Mouse (Mus musculus) kidney, postnatal 25 days (tissue): ENCODE results near the gene Exoc7.
A peak's percentile ranks its signal among the peaks of the same experiment; 100 is the strongest.

Experiments
- DNase-seq, 2 experiments: peaks; one replicate each; pipeline ENCODE4 v3.0.0; 2021; ENCODE audit warnings: mixed read lengths in 2 of 2

Exoc7 gene

GRCm38 (mm10) chr11:116307019-116307725 is at the start of gene Exoc7:
Exoc7 (minus strand) TSS chr11:116307233.
- DNase-seq: no peak

DNA sequence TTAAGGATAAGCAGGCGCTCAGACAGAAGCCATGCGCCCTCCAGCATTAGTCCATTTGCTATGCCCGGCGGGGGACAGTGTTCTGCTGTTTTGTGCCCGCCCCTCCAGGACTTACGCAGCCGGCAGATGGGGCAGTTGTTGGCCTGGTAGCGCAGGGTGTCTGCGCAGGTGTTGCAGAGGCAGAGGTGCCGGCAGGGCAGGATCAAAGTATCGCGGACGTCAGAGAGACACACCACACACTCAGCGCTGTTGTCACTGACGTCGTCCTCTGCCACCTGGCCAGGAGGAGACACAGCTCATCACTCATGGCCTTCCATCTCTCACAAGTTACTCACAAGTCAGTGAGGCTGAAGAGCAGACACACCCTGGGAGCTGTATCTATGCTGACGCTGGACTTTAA is 47.5 kb upstream of the Exoc7 start:
- DNase-seq: no peak

DNA sequence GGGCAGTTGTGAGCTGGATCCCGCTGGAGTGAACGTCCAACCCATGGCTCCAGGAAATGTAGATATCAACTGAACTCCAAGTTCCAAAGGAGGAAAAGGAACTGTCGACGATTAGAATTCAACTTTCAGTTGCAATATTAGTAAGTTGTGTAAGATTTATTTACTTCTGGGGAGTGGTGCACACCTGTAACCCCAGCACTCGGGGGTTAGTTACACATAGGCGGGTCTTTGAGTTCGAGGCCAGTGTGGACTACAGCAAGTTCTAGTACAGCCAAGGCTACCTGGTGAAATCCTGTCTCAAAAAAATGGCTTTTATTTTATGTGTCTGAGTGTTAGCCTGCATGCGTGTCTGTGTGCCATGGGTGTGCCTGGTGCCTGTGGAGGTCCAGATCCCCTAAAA is 46.5 kb upstream of the Exoc7 start:
- no peak for DNase-seq

GRCm38 (mm10) chr11:116351294-116351693 is 44.3 kb upstream of the Exoc7 start:
- DNase-seq: no peak

GRCm38 (mm10) chr11:116347955-116348354 is 40.9 kb upstream of the Exoc7 start:
- no peak for DNase-seq

DNA sequence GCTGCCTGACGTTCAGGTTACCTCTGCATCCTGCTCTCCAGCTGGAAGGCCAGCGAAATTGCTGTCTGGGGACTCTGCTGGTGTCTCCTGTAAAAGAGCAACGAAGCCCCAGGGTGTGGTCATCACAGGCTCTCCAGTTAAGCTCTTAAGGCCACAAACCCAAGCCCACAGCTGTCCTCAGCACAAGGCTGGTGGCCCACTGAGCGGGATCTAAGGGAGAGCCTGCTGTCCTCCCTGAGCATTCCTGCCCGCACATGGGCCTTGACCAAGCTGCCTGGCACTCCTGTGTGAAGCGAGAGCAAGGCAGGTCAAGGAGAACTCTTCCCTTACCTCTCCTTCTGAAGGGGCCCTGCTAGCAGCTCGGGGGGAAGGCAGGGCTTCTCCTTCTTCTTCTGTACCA is 40.0 kb upstream of the Exoc7 start:
- DNase-seq: no peak

DNA sequence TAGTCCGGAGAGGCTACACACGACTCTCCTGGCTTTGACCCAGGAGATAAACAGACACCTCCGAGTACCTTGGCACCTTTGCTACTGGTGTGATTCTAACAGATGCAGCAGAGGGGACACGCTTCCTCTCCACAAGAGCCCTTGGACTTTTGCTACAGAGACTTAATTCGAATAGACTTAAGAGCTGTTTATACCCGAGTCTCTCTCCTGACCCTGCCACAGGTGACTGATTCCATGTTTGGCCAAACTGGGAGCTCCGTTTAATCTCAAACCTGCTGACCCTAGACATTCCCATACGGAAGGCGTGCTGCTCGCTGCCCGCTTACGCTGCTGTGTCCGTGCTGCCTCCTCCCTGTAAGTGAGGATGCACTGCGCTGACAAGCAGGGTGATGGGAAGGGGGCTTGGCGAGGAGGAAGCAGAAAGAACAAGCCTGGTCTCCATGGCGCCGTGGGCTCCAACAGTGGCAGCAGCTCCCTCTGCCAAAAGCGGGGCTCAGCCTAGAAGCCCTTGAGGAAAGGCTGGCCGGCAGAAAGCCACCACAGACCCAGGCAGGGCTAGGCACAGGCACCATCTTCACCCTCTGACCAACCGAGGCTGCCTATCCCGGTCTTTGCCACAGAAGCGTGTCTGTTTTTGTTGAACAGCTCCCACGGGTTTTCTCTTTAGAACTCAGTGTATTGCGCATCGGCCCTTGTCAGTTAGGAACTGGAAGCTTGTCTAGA is 35.2 kb upstream of the Exoc7 start:
- DNase-seq: peak; percentile 40 to 51

DNA sequence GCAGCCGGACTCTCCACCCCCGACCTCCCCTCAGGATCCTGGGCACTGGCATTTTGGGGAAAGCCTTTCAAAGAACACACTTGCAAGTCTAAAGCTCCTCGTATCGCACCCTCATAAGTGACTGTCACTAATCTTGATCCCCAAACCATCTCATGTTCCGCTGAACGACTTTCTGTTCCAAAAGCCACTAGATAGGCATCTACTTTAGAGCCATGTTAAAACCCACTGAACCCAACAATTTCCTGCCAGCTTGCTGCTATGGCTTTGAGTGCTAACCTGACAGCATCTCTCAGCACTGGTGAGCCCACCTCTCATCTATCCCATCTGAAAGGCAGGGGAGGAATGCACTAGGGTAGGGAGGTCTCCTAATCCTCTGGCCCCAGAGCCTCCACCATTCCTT is 30.5 kb upstream of the Exoc7 start:
- DNase-seq: no peak

DNA sequence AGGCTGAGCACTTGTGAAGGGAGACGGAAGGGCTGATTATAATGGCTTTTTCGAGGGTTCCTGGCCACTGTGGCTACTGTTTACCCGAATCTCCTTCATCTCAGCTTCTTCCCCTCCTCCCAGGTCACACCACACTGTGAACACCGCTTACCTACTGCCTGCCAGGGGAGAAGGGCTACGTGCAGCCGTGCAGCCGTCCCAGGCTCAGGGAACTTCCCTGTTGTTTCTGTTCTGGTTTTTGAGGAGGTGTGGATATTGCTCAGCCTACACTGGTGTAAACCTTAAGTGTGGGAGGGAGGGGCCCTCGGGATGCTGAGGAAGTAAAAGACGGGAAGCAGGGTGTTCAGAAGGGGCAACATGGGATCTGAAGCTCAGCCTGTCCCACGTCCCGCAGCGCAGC is 30.0 kb upstream of the Exoc7 start:
- DNase-seq: no peak

GRCm38 (mm10) chr11:116336393-116336792 is 29.4 kb upstream of the Exoc7 start:
- no peak for DNase-seq

- peak; percentile 97 for DNase-seq
These were observed 28.4 kb upstream of the Exoc7 start, which contains the start of gene Foxj1 for GRCm38 (mm10) chr11:116335244-116336036. Foxj1 (minus strand) TSS chr11:116335399.

DNA sequence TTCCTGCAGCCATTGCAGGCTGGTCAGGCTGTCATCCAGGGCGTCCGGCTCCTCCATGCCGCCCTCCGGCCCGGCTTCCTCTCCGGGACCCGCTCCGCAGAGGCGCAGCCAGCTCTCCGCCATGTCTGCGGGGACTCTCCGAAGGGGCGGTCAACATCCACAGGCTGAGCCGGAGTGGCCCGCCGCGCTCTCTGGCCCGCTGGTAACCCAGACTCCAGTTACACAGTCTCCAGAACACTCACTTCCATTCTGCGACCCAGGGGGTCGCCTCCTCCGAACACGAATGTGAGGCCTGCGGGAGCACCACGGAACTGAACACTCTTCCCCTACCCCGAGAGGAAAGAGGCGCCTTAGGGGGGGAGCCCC is 27.4 kb upstream of the Exoc7 start:
- DNase-seq: no peak

DNA sequence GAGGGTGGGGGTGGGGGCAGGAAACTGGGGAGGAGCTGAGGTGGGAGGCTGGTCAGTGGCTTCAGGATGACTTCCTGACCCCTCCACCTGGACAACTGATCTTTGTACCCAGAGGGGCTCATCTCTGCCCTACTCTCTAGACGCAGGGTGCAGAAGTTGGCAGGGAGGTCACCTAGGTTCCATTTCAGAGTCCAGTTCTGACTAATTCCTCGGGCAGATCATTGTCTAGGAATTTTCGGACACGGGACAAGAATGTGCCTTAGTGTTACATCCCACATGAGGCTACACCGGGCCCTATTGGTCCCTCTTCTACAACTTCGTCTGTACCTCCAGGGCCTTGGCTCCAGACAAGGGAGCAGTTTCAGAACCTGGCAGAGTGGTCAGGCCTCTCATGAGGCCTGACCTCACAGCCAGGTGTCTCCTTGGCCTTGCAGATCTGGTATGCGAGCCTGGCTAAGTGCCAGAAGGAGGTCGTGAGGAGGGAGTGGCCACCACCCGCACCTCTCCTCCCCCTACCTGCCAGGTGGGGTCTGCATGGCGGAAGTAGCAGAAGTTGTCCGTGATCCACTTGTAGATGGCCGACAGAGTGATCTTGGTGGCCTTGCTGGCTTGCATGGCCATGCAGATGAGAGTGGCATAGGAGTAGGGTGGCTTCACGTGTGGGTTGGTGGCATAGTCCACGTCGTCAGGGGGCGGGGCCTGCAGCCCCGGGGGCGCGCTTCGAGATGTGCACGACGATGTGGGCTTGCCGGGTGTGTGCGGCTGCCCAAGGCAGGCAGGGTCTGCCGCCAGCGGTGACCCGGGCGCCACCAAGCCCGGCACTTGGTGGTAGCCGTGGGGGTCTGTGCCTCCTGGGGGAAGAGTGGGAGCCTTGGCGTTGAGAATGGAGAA is 26.7 kb upstream of the Exoc7 start:
- DNase-seq: peak; percentile 38 to 69

DNA sequence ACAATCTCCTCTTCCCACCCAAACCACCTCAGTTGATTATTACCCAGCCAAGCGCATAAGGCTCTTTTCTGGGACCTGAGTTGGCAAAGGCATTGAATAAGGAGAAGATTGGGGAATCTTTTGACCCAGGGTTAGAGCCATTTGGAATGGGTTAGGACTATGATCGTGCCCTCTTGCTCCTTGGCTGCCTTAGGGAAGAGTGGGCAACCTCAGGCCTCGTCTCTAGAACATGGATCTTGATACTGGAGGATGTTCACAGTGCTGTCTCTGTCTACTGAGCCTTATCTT is 25.9 kb upstream of the Exoc7 start:
- peak in 1 of 2 experiments; percentile 36 for DNase-seq

- peak; percentile 58 to 71 for DNase-seq
These were observed 25.4 kb upstream of the Exoc7 start for GRCm38 (mm10) chr11:116332232-116332982.

GRCm38 (mm10) chr11:116330211-116330518 is 23.1 kb upstream of the Exoc7 start:
- no peak for DNase-seq

DNA sequence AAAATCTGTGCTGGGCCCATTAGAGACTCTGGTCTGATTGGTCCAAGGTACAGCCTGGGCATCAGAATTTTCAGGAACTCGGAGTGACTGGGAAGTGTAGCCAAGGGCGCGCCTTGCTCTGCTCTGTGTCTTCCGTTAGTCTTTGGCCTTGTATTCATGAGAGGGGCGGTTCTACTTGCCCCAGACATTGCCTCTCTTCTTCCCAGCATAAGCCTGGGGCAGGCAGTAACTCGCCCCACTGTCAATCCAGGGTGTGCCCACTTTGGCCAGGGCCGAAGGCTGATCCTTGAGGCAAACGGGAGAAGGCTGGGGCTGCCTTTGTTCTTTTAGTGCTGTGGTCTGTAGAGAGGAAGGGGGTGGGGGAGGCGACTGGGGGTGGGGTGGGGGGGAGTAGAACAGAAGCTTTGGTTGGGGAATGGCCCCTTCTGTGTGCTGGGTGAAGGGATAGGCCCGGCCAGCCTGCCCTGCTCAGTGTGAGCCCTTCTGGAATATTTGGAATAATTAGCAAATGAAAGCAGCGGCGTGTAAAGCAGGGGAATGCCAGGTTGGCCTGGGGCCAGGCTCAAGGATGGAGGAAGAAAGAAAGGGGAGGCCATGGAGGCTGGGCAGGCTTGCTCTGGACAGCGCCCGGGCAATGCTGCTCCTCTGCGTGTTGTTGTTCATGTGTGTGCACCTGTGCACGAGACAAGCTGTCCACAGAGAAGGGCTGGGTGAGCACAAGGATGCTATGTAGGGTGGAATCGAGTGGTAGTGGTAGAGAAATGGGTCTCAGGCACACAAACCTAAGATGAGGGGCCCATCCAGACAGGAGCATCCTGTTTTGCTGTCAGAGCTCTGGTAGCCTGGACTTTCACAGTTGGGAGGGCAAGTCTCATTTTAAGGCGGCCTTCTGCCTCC is 22.5 kb upstream of the Exoc7 start:
- peak; percentile 72 for DNase-seq

DNA sequence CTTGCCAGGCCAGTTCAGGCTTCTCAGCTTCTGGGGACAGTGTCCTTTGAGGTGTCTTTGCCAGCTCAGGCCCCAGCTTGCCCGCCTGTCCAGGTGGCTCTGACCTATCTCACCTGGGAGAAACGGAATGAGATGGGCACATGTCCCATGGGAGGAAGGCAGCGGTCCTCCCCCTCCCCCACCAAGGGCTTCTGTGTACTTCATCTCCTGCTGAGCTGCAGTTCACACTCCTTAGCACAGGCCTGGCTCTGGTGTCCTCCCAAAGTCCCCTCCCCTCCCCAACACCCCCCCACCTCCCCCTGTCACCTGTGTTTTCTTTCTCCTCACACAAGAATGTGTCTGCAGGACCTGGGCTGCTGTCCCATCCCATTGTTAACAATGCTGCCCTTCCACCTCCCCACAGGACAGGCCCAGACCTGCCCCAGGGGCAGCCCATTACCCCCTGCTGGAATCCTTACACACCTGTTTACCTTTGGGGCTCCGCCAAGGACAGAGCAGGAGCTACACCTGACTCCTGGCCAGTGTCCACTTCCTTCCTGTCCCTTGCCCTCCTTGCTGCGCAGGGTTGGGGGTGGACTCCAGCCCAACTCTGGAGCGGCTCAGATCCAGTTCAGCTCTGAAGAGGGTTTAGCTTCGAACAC is 20.1 kb upstream of the Exoc7 start:
- DNase-seq: peak in 1 of 2 experiments; percentile 66

GRCm38 (mm10) chr11:116318719-116319659 is 12.0 kb upstream of the Exoc7 start:
- peak; percentile 87 to 89 for DNase-seq
